Mouse (Mus musculus) C2C12 (cell line): ENCODE results near the gene B4galt5. TPM values are rescaled to one million over a fixed set of nuclear protein-coding genes. Genes with fewer than 3 reads are reported as not detected.

Experiments
- H3K27me3 ChIP-seq: one replicate; pipeline ENCODE4 v1.6.1; 2011; ENCODE audit not compliant: control insufficient read depth, insufficient read depth, insufficient read length
- H3K36me3 ChIP-seq: one replicate; pipeline ENCODE4 v1.6.1; 2011; ENCODE audit not compliant: control insufficient read depth, insufficient read depth
- H3K4me3 ChIP-seq: one replicate; pipeline ENCODE4 v1.5.1; 2011; ENCODE audit warnings: mild to moderate bottlenecking, control low read depth; ENCODE audit not compliant: poor library complexity, insufficient read depth, severe bottlenecking
- H3K79me2 ChIP-seq: one replicate; pipeline ENCODE4 v1.6.1; 2011; ENCODE audit not compliant: control insufficient read depth, insufficient read depth
- H3K79me3 ChIP-seq: one replicate; pipeline ENCODE4 v1.6.1; 2011; ENCODE audit warnings: low read depth, control low read depth
- H3ac ChIP-seq: one replicate; pipeline ENCODE3; 2011; ENCODE audit warnings: low read depth; ENCODE audit not compliant: control insufficient read depth, insufficient read length
- CEBPB ChIP-seq: IDR thresholded peaks from one replicate; pipeline ENCODE4 v1.6.1; 2011; ENCODE audit warnings: low read depth, mild to moderate bottlenecking, control low read depth, moderate library complexity
- CTCF ChIP-seq: IDR thresholded peaks from one replicate; pipeline ENCODE4 v1.5.1; 2011; ENCODE audit not compliant: control insufficient read depth, insufficient read depth, insufficient read length
- FOSL1 ChIP-seq: IDR thresholded peaks from one replicate; pipeline ENCODE4 v1.8.0; 2011; ENCODE audit warnings: mild to moderate bottlenecking, low read length; ENCODE audit not compliant: poor library complexity, insufficient read depth, severe bottlenecking
- MAX ChIP-seq: IDR thresholded peaks from one replicate; pipeline ENCODE4 v1.6.1; 2011; ENCODE audit warnings: mild to moderate bottlenecking, control low read depth
- MYOD1 ChIP-seq: IDR thresholded peaks from one replicate; pipeline ENCODE4 v1.6.1; 2011; ENCODE audit warnings: low read depth; ENCODE audit not compliant: control insufficient read depth, insufficient read length
- MYOG ChIP-seq: IDR thresholded peaks from one replicate; pipeline ENCODE4 v1.6.1; 2011; ENCODE audit not compliant: control insufficient read depth, insufficient read length; ENCODE audit errors: extremely low read depth
- USF1 ChIP-seq: IDR thresholded peaks from one replicate; pipeline ENCODE4 v1.6.1; 2011; ENCODE audit warnings: low read depth, mild to moderate bottlenecking, control low read depth, moderate library complexity
- polyA plus RNA-seq: library from polyadenylated mRNA; unstranded; fragments of >200 nt; fragmentation: generic; extraction: Trizol; gene quantifications from one replicate; pipeline ENCODE4 v1.2.1, GENCODE M21; 2012; ENCODE audit warnings: missing spikeins

Gene B4galt5
- polyA plus RNA-seq, 1 experiment = 56.6 TPM

- peaks cover 98% of the 10 kb centered on the region for H3K79me2 ChIP-seq
- no peak overlapping the region for H3K4me3 ChIP-seq
- no peak overlapping the region for H3ac ChIP-seq
- peaks cover 45% of the 10 kb centered on the region for H3K79me3 ChIP-seq
- no peaks in the 10 kb centered on the region for H3K27me3 ChIP-seq
- TF ChIP-seq MAX = no peak
- TF ChIP-seq USF1 = no peak
- no peak for TF ChIP-seq CEBPB
- TF ChIP-seq MYOD1 = no peak
- TF ChIP-seq CTCF = no peak
- no peak for TF ChIP-seq FOSL1
- TF ChIP-seq MYOG = no peak
- H3K36me3 ChIP-seq = no peaks in the 10 kb centered on the region
Observed at GRCm38 (mm10) chr2:167326582-167326981, 22.4 kb downstream of the B4galt5 start.

GRCm38 (mm10) chr2:167324151-167324930 is 24.6 kb downstream of the B4galt5 start:
- Histone ChIP-seq H3K4me3 (no peak overlapping the region), H3K79me3 (peaks cover 45% of the 10 kb centered on the region), H3K27me3 (no peaks in the 10 kb centered on the region), H3K36me3 (no peaks in the 10 kb centered on the region), H3ac (no peak overlapping the region), H3K79me2 (peaks cover 98% of the 10 kb centered on the region)
- TF ChIP-seq CEBPB = no peak
- TF ChIP-seq USF1 = no peak
- no peak for TF ChIP-seq CTCF
- TF ChIP-seq FOSL1 = no peak
- no peak for TF ChIP-seq MYOG
- TF ChIP-seq MYOD1 = no peak
- no peak for TF ChIP-seq MAX

GRCm38 (mm10) chr2:167323116-167323515 is 25.9 kb downstream of the B4galt5 start:
- H3K27me3 ChIP-seq = no peaks in the 10 kb centered on the region
- H3K36me3 ChIP-seq = no peaks in the 10 kb centered on the region
- H3ac ChIP-seq = no peak overlapping the region
- H3K79me2 ChIP-seq = peaks cover 98% of the 10 kb centered on the region
- TF ChIP-seq USF1 = no peak
- TF ChIP-seq MYOG = no peak
- no peak for TF ChIP-seq FOSL1
- no peak for TF ChIP-seq CTCF
- TF ChIP-seq MYOD1 = no peak
- no peak for TF ChIP-seq MAX
- TF ChIP-seq CEBPB = no peak
- peaks cover 37% of the 10 kb centered on the region for H3K79me3 ChIP-seq
- H3K4me3 ChIP-seq = no peak overlapping the region

- peaks cover 41% of the 10 kb centered on the region for H3K79me3 ChIP-seq
- no peak overlapping the region for H3ac ChIP-seq
- no peaks in the 10 kb centered on the region for H3K27me3 ChIP-seq
- no peaks in the 10 kb centered on the region for H3K36me3 ChIP-seq
- TF ChIP-seq FOSL1 = no peak
- no peak for TF ChIP-seq MYOG
- TF ChIP-seq USF1 = no peak
- TF ChIP-seq CEBPB = no peak
- TF ChIP-seq MYOD1 = no peak
- TF ChIP-seq MAX = no peak
- no peak for TF ChIP-seq CTCF
- no peak overlapping the region for H3K4me3 ChIP-seq
- H3K79me2 ChIP-seq = peaks cover 98% of the 10 kb centered on the region
Observed at GRCm38 (mm10) chr2:167321372-167321771, 27.6 kb downstream of the B4galt5 start.

GRCm38 (mm10) chr2:167318981-167319380 is 30.0 kb downstream of the B4galt5 start:
- Histone ChIP-seq H3K36me3 (no peaks in the 10 kb centered on the region), H3K79me2 (peaks cover 97% of the 10 kb centered on the region), H3K4me3 (no peak overlapping the region), H3K27me3 (no peaks in the 10 kb centered on the region), H3ac (no peak overlapping the region), H3K79me3 (peaks cover 47% of the 10 kb centered on the region)
- TF ChIP-seq USF1 = no peak
- no peak for TF ChIP-seq FOSL1
- TF ChIP-seq MYOD1 = no peak
- TF ChIP-seq MAX = no peak
- TF ChIP-seq MYOG = no peak
- TF ChIP-seq CTCF = no peak
- no peak for TF ChIP-seq CEBPB

- H3ac ChIP-seq = no peak overlapping the region
- peaks cover 75% of the 10 kb centered on the region for H3K79me2 ChIP-seq
- H3K79me3 ChIP-seq = peaks cover 42% of the 10 kb centered on the region
- peaks cover under 1% of the 10 kb centered on the region for H3K36me3 ChIP-seq
- H3K4me3 ChIP-seq = no peak overlapping the region
- no peaks in the 10 kb centered on the region for H3K27me3 ChIP-seq
- TF ChIP-seq USF1 (no peak), MYOD1 (no peak)
Observed at GRCm38 (mm10) chr2:167316724-167317187, 32.2 kb downstream of the B4galt5 start.
